Mouse (Mus musculus) embryonic facial prominence, embryonic 12.5 days (tissue): ENCODE results near the gene Bbox1. TPM values are rescaled to one million over a fixed set of nuclear protein-coding genes. Genes with fewer than 3 reads are reported as not detected.

Source experiments
- ATAC-seq: fragments of 200-750 bp; cut with Nextera tagmentation; 2 replicates; pipeline ENCODE4 v1.8.0; 2017; ENCODE audit not compliant: insufficient number of reproducible peaks, insufficient read depth, low FRiP score, low TSS enrichment
- H3K27ac ChIP-seq: fragments of 300-500 bp; sonication (generic); 2 replicates; pipeline ENCODE4 v1.5.1; 2016; ENCODE audit warnings: mild to moderate bottlenecking
- H3K27me3 ChIP-seq: fragments of 300-500 bp; sonication (generic); 2 replicates; pipeline ENCODE4 v1.6.1; 2016; ENCODE audit warnings: mild to moderate bottlenecking, moderate library complexity
- H3K36me3 ChIP-seq: fragments of 300-500 bp; sonication (generic); 2 replicates; pipeline ENCODE4 v1.6.1; 2016; ENCODE audit warnings: mild to moderate bottlenecking
- H3K4me1 ChIP-seq: fragments of 300-500 bp; sonication (generic); 2 replicates; pipeline ENCODE4 v1.6.1; 2016
- H3K4me2 ChIP-seq: fragments of 300-500 bp; sonication (generic); replicated peaks from 2 replicates; pipeline ENCODE4 v1.6.1; 2016; ENCODE audit warnings: mild to moderate bottlenecking, moderate library complexity
- H3K4me3 ChIP-seq: fragments of 300-500 bp; sonication (generic); 2 replicates; pipeline ENCODE4 v1.5.1; 2016; ENCODE audit warnings: mild to moderate bottlenecking
- H3K9ac ChIP-seq: fragments of 300-500 bp; sonication (generic); 2 replicates; pipeline ENCODE4 v1.6.1; 2016; ENCODE audit warnings: mild to moderate bottlenecking, moderate library complexity
- H3K9me3 ChIP-seq: fragments of 300-500 bp; sonication (generic); 2 replicates; pipeline ENCODE4 v1.6.1; 2016; ENCODE audit warnings: mild to moderate bottlenecking, moderate library complexity
- WGBS: fragments of 180-500 bp; shearing (Covaris S2); methylation state at CpG from one replicate; pipeline ENCODE4 v1.1.7; 2016; 5-methylcytosine and 5-hydroxymethylcytosine counted together
- polyA plus RNA-seq: library from polyadenylated mRNA; unstranded; fragments of >200 nt; fragmentation: Nextera tagmentation; extraction: Ambion mirVana; gene quantifications from 2 replicates; pipeline ENCODE4 v1.2.1, GENCODE M21; 2016

Gene Bbox1
- polyA plus RNA-seq, 1 experiment from 2014 or later = 0.32 TPM

DNA sequence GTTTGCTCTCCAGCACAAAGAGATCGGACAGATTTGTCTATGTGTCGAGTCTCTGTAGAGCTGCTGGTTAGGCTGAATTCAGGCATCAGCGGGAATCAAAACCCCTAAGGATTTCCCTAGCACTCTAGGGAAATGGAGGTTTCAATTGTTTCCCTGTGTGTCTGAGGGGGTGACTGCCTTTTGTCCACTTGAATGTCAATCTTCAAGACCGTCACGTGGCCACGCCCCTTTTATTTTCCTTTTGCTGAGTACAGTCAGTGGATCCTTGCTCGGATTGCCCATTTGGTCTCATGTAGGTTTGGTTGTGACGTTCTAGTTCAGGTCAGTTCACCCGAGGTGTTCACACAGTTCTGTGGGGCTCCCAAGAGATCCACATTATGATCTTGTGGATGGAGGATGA lies 82.1 kb downstream of the Bbox1 start:
- Histone ChIP-seq H3K4me3 (no peak overlapping the region), H3K4me2 (no peak overlapping the region), H3K27me3 (0 out of 2 replicates have a peak, but pooled peaks cover 5% of the 10 kb centered on the region), H3K9ac (no peak overlapping the region), H3K9me3 (no peaks in the 10 kb centered on the region), H3K27ac (no peak overlapping the region), H3K36me3 (no peaks in the 10 kb centered on the region), H3K4me1 (peaks cover 5% of the 10 kb centered on the region; the same call in 1 of the 2 replicates)
- no peak for ATAC-seq
- WGBS = 80% methylated on average over 9 of the region's 9 CpGs

DNA sequence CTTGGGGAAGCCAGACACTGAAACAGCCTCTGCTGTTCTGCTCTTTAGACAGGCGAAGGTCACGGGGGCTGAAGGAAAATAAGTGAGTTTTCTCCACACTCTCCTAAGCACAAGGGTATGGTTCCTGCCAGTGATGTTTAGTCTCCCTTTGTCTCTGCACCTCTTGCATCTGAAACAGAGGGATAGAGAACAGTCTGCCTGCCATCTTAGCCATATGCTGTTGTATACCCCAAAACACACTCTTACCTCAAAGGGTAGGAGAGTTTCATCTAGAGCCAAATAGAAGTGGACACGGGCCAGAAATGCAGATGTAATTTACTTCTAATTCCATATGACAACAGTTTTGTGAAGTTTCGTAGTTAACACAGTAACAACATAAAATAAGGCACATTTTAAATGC lies 83.6 kb downstream of the Bbox1 start:
- no peak overlapping the region for H3K9ac ChIP-seq
- H3K4me1 ChIP-seq = peaks cover 5% of the 10 kb centered on the region; the same call in 1 of the 2 replicates
- 0 out of 2 replicates have a peak, but pooled peaks cover 5% of the 10 kb centered on the region for H3K27me3 ChIP-seq
- no peak; the same call in 1 of the 2 replicates for ATAC-seq
- H3K9me3 ChIP-seq = no peaks in the 10 kb centered on the region
- H3K36me3 ChIP-seq = no peaks in the 10 kb centered on the region
- no peak overlapping the region for H3K4me3 ChIP-seq
- H3K27ac ChIP-seq = no peak overlapping the region
- WGBS = 67% methylated on average over 4 of the region's 4 CpGs
- no peak overlapping the region for H3K4me2 ChIP-seq

DNA sequence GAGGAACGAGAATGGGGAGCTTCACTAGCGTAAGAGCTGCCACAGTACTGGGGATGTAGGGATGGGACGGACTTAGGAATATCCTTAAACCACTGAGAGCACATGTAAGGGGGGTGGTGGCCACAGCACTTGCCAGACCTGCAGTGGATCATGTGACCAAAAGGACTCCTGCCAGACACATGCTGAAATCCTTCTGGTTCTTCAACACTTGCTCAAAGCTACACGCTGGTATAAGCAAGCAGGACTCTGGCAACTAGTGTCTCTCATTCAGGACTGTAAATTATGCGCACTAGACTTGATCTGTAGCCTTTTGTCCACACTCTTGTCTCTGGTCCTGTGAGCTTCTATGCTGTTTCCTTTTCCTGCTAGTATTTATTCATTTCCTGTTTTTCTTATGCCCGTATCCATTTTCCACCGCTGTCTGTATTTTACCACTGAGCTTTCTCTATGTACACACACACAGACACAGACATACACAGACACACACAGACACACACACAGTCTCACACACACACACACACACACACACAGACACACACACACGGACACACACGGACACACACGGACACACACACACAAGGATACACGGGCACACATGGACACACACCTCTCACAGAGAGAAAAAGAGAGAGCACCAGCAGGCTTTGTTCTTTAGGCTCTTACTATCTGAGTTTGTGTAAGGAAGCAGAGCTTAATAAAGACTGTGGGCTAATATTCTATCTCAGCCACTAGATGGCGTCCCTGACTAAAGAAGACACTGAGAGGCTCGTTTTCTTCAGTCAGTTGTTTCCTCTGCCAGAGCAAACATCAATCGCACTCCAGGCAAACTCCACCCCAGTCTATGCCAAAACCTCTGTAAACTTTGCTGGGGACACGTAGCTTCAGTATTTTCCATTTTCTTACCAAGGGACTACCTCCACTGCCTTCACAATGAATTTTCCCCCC lies 84.9 kb downstream of the Bbox1 start:
- H3K27me3 ChIP-seq = 0 out of 2 replicates have a peak, but pooled peaks cover 5% of the 10 kb centered on the region
- no peaks in the 10 kb centered on the region for H3K36me3 ChIP-seq
- H3K9me3 ChIP-seq = no peaks in the 10 kb centered on the region
- H3K9ac ChIP-seq = peak overlapping the region; percentile 12; the same call in 1 of the 2 replicates
- WGBS = 38% methylated on average over 15 of the region's 15 CpGs
- ATAC-seq = peak; percentile 49; the same call in 1 of the 2 replicates
- no peak overlapping the region for H3K27ac ChIP-seq
- peaks cover 5% of the 10 kb centered on the region; the same call in 1 of the 2 replicates for H3K4me1 ChIP-seq
- H3K4me2 ChIP-seq = peak overlapping the region; percentile 24; the same call in 1 of the 2 replicates
- H3K4me3 ChIP-seq = no peak overlapping the region

DNA sequence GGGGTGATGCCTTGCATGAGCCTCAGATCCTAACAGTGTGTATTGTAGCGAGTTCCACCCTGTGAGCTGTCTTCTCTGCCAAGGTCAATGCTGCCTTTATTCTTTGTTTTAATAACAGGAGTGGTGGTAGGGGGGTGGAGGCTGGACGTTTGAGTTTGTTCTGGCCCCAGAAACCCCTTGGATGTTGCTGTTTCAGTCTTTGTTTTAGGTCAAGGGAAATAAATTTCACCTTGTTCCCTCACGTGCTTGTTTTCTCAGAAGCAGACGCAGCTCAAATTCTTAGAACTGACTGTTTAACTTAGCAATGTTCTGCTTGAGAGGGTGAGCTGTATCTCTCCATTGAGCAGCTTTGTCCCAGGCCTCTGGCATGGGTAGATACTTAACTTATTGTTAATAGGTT lies 87.9 kb downstream of the Bbox1 start:
- Histone ChIP-seq H3K36me3 (no peaks in the 10 kb centered on the region), H3K4me2 (no peak overlapping the region), H3K9me3 (no peaks in the 10 kb centered on the region), H3K4me3 (no peak overlapping the region), H3K27me3 (0 out of 2 replicates have a peak, but pooled peaks cover 5% of the 10 kb centered on the region), H3K27ac (no peak overlapping the region), H3K9ac (no peak overlapping the region), H3K4me1 (peaks cover 5% of the 10 kb centered on the region; the same call in 1 of the 2 replicates)
- WGBS = 52% methylated on average over 4 of the region's 4 CpGs
- no peak for ATAC-seq

DNA sequence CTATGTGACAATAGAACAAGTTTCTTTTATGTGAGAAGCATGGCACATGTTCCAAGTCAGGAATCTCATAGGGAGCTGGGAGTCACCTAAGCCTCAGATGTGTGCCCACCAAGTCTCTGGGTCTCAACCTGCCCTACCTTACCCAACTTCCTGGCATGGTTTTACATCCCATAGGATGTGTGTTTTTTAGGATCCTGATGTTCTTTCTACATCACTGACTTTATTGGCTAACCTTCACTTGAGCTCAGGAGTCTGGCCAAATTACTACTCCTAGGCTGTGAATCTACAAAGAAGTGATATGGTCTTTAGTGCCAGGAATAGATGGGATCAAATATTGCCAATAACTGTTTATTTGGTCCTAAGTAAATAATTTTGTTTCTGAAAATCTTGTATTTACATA lies 88.4 kb downstream of the Bbox1 start:
- no peak for ATAC-seq
- H3K4me3 ChIP-seq = no peak overlapping the region
- no peak overlapping the region for H3K9ac ChIP-seq
- H3K27me3 ChIP-seq = 0 out of 2 replicates have a peak, but pooled peaks cover 5% of the 10 kb centered on the region
- H3K36me3 ChIP-seq = no peaks in the 10 kb centered on the region
- no peaks in the 10 kb centered on the region for H3K9me3 ChIP-seq
- peaks cover 5% of the 10 kb centered on the region; the same call in 1 of the 2 replicates for H3K4me1 ChIP-seq
- H3K27ac ChIP-seq = no peak overlapping the region
- no peak overlapping the region for H3K4me2 ChIP-seq

DNA sequence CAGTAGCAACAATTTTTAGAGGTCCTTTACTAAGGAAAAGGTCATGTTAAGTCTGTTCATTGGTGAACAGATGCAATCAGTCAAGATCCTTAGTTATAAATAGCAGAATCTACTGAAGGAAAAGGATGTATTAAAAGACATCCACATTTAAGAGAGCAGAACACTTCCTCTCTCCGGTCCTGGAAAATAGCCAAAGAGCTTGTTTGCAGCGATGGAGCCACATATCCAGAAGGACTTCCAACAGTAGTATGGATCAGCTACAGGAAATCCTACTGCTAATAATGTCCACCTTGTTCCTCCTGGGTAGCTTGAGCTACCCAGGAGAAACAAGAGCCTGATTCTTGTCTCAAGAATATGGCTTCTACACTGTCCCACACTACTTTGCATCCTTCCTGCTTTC lies 91.6 kb downstream of the Bbox1 start:
- Histone ChIP-seq H3K4me1 (no peaks in the 10 kb centered on the region), H3K4me3 (no peak overlapping the region), H3K9ac (no peak overlapping the region)

DNA sequence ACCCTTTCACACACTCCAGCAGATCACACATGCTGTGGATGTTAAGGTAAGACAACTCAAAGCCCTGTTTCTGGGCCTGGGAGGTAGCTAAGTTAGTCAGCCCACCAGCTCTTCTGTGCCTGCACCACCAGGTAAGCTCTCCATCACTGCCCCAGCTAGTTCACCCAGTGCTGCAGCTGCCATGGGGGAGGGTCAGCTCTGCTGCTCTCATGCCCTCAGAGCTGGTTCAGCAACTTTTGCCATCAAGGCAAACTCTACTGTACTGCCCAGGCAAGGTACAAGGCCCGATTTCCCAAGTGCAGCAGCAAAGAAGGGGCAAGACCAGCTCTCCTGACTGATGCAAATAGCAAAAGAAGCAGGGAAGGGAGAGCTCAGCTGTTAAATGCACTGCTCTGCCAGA lies 93.9 kb downstream of the Bbox1 start:
- no peak overlapping the region for H3K4me2 ChIP-seq
- H3K4me1 ChIP-seq = no peaks in the 10 kb centered on the region
- no peak for ATAC-seq
- no peak overlapping the region for H3K9ac ChIP-seq
- H3K27ac ChIP-seq = no peak overlapping the region
- 91% methylated on average over 1 of the region's 1 CpGs for WGBS
- H3K36me3 ChIP-seq = no peaks in the 10 kb centered on the region
- H3K9me3 ChIP-seq = no peaks in the 10 kb centered on the region
- no peaks in the 10 kb centered on the region for H3K27me3 ChIP-seq
- H3K4me3 ChIP-seq = no peak overlapping the region

More for the DNA sequence above, 91.6 kb downstream of the Bbox1 start:
- no peak for ATAC-seq
- 83% methylated on average over 2 of the region's 2 CpGs for WGBS
- H3K9me3 ChIP-seq = no peaks in the 10 kb centered on the region
- no peak overlapping the region for H3K4me2 ChIP-seq
- no peak overlapping the region for H3K27ac ChIP-seq
- no peaks in the 10 kb centered on the region for H3K27me3 ChIP-seq
- H3K36me3 ChIP-seq = no peaks in the 10 kb centered on the region

DNA sequence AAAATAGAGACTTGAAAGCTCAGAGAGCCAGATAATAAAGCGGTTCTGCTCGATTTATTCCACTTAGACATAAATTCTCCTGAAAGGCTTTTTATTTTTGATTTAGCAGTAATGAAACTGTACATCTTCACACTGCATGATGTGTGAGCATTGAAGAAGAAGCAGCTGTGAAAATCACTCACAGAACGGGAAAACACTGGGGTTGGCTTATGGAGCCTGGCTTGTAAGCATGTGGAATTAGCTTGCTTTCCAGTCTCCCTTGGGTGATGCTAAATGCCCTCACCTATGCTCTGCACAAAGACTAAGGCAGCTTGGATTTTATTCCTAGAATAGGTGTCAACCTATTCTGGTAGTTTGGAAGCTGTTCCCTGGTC lies 98.7 kb downstream of the Bbox1 start:
- 78% methylated on average over 3 of the region's 3 CpGs for WGBS
- Histone ChIP-seq H3K27ac (no peak overlapping the region), H3K36me3 (no peaks in the 10 kb centered on the region), H3K4me1 (no peaks in the 10 kb centered on the region), H3K9ac (no peak overlapping the region), H3K9me3 (no peaks in the 10 kb centered on the region), H3K4me3 (no peak overlapping the region), H3K4me2 (no peak overlapping the region), H3K27me3 (no peaks in the 10 kb centered on the region)
- no peak for ATAC-seq

DNA sequence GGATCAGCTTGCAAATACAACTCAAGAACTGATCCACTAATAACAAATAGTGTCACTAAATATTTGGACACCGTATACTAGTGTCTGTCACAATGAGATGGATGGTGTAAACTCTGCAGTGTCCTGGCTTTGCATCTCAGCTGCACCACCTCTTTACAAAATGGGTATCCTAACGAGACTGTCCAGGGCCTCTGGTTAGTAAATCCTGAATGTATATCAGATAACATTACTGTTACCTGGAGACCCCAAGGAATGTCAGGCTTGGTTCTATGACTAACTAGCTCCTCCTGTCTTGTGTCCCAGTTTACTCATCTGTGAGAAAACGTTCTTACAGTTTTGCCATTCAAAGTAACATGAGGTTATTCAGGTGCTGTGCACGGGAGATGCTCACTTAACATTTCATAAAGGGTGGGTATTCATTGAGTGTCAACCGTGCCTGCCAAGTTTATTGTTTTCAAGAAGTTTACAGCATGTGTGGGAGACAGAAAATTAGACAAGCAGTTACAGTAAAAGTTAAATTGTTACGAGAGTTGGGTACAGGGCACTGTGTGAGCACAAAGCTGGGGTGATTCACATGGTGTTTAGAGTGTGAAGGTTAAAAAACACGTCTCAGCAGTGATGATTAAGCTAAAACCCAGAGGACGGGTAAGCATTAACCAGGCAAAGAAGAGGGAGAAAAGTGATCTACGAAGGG lies 99.2 kb downstream of the Bbox1 start:
- H3K27ac ChIP-seq = no peak overlapping the region
- no peak overlapping the region for H3K4me2 ChIP-seq
- H3K9me3 ChIP-seq = no peaks in the 10 kb centered on the region
- no peaks in the 10 kb centered on the region for H3K4me1 ChIP-seq
- no peak for ATAC-seq
- no peak overlapping the region for H3K9ac ChIP-seq
- H3K4me3 ChIP-seq = no peak overlapping the region
- WGBS = 66% methylated on average over 9 of the region's 9 CpGs
- no peaks in the 10 kb centered on the region for H3K27me3 ChIP-seq
- no peaks in the 10 kb centered on the region for H3K36me3 ChIP-seq

DNA sequence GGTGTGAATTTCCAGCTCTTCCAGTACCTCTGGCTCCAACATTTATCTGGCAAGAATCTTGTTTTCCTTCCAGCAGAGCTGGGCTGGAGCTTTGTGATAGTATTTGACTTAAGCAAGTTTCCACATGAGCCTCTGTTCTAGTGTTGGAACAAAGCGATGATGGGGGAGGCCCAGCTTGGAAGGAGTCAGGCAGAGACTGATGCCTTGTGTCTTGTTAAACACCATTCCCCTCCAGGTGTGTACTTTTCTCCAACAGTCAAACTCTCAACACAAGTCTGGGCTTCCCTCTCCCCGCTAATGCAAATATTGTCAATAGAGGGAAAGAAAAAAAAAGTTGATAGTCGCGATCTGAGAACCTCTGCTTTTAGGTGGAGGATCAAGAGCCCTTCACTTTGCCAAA lies 100.1 kb downstream of the Bbox1 start:
- WGBS = 81% methylated on average over 4 of the region's 4 CpGs
- no peak overlapping the region for H3K9ac ChIP-seq
- H3K4me3 ChIP-seq = no peak overlapping the region
- no peak overlapping the region for H3K27ac ChIP-seq
- H3K4me1 ChIP-seq = no peaks in the 10 kb centered on the region
- no peaks in the 10 kb centered on the region for H3K9me3 ChIP-seq
- H3K36me3 ChIP-seq = no peaks in the 10 kb centered on the region
- ATAC-seq = no peak
- H3K4me2 ChIP-seq = no peak overlapping the region
- H3K27me3 ChIP-seq = no peaks in the 10 kb centered on the region
